Mouse (Mus musculus): Measurements from ENCODE around the gene Mgl2. TPM values are rescaled to one million over a fixed set of nuclear protein-coding genes. Genes with fewer than 3 reads are reported as not detected.

The Mgl2 gene
- polyA plus RNA-seq, 1 experiment from 2014 or later, result 0.38 TPM

DNA sequence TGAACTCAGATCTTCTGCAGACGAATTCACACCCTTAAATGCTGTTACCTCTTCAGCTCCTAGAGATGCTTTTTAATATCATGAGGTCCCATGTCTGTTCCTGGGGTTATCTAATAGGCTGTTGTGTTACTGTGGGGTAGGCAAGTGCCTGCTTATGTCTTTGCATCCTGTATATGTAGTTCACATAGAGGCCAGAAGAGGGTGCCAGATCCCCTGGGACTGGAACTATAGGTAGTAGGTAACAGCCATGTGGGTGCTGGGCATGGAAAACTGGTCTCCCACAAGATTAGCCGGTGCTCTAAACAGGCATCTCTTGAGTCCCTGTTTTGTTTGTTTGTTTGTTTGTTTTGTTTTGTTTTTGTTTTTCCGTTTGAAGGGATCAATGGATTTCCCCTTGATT, 41.7 kb downstream of the Mgl2 start:
- Histone ChIP-seq H3K4me2 (no peak overlapping the region), H3K36me3 (no peaks in the 10 kb centered on the region), H3K9ac (replicated peaks) (no peak overlapping the region), H3K9me3 (replicated peaks) (no peaks in the 10 kb centered on the region), H3K27me3 (replicated peaks) (no peaks in the 10 kb centered on the region), H3K4me1 (no peaks in the 10 kb centered on the region), H3K27ac (replicated peaks) (no peak overlapping the region), H3K4me3 (replicated peaks) (no peak overlapping the region)
- no peak for ATAC-seq (ENCODE audit: low FRiP score)
- 50% methylated on average over 3 of the region's 3 CpGs for WGBS

DNA sequence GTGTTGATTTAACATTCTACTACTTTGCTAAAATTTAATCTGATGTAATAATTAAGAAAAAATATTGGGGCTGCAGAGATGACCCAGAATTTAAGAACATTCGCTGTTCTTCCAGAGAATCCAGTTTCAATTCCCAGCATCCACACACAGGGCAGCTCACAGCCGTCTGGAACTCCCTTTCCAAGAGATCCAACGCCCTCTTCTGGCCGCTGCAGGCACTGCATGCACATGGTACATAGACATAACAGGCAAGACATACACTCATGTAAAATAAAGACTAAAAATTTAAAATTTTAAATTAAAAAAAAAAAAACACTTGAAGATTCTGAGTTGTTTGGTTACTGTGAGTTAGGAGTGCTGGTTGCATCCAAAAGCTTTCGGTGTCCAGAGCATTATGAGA, 42.2 kb downstream of the Mgl2 start:
- WGBS, result 60% methylated on average over 5 of the region's 5 CpGs
- no peak for ATAC-seq (ENCODE audit: low FRiP score)
- Histone ChIP-seq H3K9ac (replicated peaks) (no peak overlapping the region), H3K4me1 (no peaks in the 10 kb centered on the region), H3K36me3 (no peaks in the 10 kb centered on the region), H3K4me2 (no peak overlapping the region), H3K9me3 (replicated peaks) (no peaks in the 10 kb centered on the region), H3K27ac (replicated peaks) (no peak overlapping the region), H3K27me3 (replicated peaks) (no peaks in the 10 kb centered on the region), H3K4me3 (replicated peaks) (no peak overlapping the region)

DNA sequence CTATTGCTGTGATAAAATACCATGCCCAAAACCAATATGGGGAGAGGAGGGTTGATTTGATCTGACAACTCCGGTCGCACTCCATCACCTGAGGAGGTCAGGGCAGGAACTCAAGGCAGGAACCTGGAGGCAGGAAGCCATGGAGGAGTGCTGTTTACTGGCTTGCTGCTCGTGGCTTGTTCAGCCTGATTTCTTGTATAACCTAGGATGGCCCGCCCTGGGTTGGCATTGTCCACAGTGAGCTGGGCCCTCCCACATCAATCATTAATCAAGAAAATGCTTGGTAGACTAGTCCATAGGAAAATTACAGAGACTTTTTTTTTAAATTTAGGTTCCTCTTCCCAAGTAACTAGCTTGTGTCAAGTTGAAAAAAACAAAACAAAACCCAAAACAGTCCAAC, 44.4 kb downstream of the Mgl2 start:
- 84% methylated on average over 4 of the region's 4 CpGs for WGBS

DNA sequence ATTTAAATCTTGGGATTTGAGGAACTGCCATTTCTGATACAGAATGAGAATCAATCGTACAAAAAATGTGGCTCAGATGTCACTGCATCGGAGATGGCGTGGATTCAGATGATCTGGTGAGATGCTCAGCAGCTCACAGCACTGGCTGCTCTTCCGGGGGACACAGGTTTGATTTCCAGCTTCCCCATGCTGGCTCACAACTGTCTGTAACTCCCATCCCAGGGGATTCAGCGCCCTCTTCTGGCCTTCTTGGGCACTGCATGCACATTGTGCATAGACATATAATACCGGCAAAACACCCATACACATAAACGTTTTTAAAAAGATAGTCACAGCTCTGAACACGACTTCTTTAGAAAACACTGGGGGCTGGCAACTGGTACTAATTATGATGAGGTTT, 47.5 kb downstream of the Mgl2 start:
- H3K36me3 ChIP-seq, result no peaks in the 10 kb centered on the region
- no peak overlapping the region for H3K4me3 ChIP-seq (replicated peaks)
- H3K9ac ChIP-seq (replicated peaks), result no peak overlapping the region
- no peak for ATAC-seq (ENCODE audit: low FRiP score)
- no peaks in the 10 kb centered on the region for H3K4me1 ChIP-seq
- no peak overlapping the region for H3K4me2 ChIP-seq
- no peaks in the 10 kb centered on the region for H3K27me3 ChIP-seq (replicated peaks)
- no peaks in the 10 kb centered on the region for H3K9me3 ChIP-seq (replicated peaks)
- H3K27ac ChIP-seq (replicated peaks), result no peak overlapping the region
- WGBS, result 77% methylated on average over 8 of the region's 8 CpGs

More for the DNA sequence above, 44.4 kb downstream of the Mgl2 start:
- Histone ChIP-seq H3K4me3 (replicated peaks) (no peak overlapping the region), H3K4me1 (no peaks in the 10 kb centered on the region), H3K9ac (replicated peaks) (no peak overlapping the region), H3K4me2 (no peak overlapping the region), H3K36me3 (no peaks in the 10 kb centered on the region), H3K27ac (replicated peaks) (no peak overlapping the region), H3K27me3 (replicated peaks) (no peaks in the 10 kb centered on the region), H3K9me3 (replicated peaks) (no peaks in the 10 kb centered on the region)
- no peak for ATAC-seq (ENCODE audit: low FRiP score)

DNA sequence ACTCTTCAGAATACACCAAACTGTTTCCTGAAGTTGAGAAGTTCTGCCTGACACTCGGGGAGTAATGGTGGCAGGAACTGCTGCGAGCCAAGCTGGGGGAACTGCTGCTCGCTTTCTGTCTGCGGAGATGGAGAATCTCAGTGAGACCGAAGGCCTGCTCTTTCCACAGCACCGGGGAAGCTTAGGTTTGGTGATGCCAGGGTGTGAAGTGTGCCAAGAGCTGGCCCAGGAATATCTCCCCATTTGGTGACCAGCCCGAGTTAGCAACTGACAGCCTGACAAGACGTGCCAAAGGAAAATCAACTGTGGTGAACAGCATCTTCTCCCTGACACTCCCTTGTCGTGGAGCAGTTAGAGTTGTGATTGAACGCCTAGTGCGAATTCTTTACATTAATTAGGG, 48.2 kb downstream of the Mgl2 start:
- H3K27ac ChIP-seq (replicated peaks), result no peak overlapping the region
- H3K27me3 ChIP-seq (replicated peaks), result no peaks in the 10 kb centered on the region
- 91% methylated on average over 11 of the region's 11 CpGs for WGBS
- H3K9me3 ChIP-seq (replicated peaks), result no peaks in the 10 kb centered on the region
- no peak overlapping the region for H3K4me2 ChIP-seq
- no peak overlapping the region for H3K9ac ChIP-seq (replicated peaks)
- no peak for ATAC-seq (ENCODE audit: low FRiP score)
- no peaks in the 10 kb centered on the region for H3K36me3 ChIP-seq
- no peak overlapping the region for H3K4me3 ChIP-seq (replicated peaks)
- H3K4me1 ChIP-seq, result no peaks in the 10 kb centered on the region

DNA sequence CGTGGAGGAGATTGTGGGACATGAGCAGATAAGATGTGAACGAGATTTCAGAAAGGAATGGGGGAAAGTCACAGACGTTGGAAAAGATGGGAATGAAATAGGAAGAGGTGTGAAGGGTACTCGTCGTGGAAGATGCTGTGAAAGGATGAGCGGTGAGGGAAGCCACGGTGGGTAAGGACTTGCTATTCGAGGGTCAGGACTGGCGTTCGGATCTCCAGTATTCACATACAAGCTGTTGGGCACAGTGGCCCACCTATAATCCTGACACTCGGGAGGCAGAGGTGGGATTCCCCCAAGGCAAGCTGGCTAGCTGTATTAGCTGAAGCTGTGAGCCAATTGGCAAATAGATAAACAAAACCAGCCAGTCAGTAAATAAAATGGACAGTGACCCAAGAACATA, 48.6 kb downstream of the Mgl2 start:
- WGBS, result 80% methylated on average over 11 of the region's 11 CpGs
- no peak overlapping the region for H3K27ac ChIP-seq (replicated peaks)

DNA sequence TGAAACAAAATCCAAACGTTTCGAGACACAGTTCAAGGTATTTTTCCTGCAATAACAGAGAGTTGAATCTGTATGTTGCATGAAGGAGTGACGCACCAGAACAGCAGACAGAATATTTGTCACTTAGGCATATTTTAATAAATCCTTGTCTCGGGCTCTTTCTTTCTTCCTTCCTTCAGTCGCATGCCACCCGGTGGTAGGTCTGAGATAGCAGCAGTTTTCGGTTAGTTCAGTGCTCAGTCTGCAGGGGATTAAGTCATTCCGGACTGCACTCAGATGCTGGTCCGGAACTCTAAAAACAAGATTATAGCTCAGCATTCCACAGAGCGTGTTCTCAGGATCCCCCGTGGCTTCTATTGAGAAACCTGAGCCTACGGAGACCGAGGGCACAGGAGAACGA, 49.3 kb downstream of the Mgl2 start:
- Histone ChIP-seq H3K4me2 (no peak overlapping the region), H3K36me3 (no peaks in the 10 kb centered on the region), H3K27ac (replicated peaks) (no peak overlapping the region), H3K4me3 (replicated peaks) (no peak overlapping the region), H3K4me1 (no peaks in the 10 kb centered on the region), H3K27me3 (replicated peaks) (no peaks in the 10 kb centered on the region), H3K9ac (replicated peaks) (no peak overlapping the region), H3K9me3 (replicated peaks) (no peaks in the 10 kb centered on the region)
- ATAC-seq (ENCODE audit: low FRiP score), result no peak
- WGBS, result 41% methylated on average over 14 of the region's 14 CpGs

More for the DNA sequence above, 48.6 kb downstream of the Mgl2 start:
- no peak overlapping the region for H3K4me2 ChIP-seq
- H3K4me1 ChIP-seq, result no peaks in the 10 kb centered on the region
- no peaks in the 10 kb centered on the region for H3K36me3 ChIP-seq
- no peak overlapping the region for H3K9ac ChIP-seq (replicated peaks)
- no peak for ATAC-seq (ENCODE audit: low FRiP score)
- H3K4me3 ChIP-seq (replicated peaks), result no peak overlapping the region
- H3K27me3 ChIP-seq (replicated peaks), result no peaks in the 10 kb centered on the region
- no peaks in the 10 kb centered on the region for H3K9me3 ChIP-seq (replicated peaks)

DNA sequence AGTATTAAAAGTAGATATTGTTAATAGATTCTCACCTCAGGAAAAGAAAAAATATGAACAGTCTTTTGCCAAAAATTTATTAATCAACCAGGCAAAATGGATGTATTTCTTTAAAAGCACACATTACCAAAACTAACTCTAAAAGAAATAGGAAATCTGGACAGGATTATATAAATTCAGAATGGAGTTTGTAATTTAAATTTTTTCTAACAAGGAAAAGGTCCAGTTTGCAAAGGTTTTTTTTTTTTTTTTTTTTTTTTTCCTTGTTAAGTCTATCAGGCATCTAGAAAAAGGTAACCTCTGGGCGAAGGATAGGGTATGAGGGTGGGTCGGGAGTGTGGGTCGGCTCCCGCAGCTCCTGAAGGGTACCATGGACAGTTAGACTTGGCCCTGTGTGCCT, 50.4 kb downstream of the Mgl2 start:
- no peak overlapping the region for H3K4me2 ChIP-seq
- no peaks in the 10 kb centered on the region for H3K4me1 ChIP-seq
- H3K4me3 ChIP-seq (replicated peaks), result no peak overlapping the region
- no peaks in the 10 kb centered on the region for H3K9me3 ChIP-seq (replicated peaks)
- no peaks in the 10 kb centered on the region for H3K27me3 ChIP-seq (replicated peaks)
- H3K27ac ChIP-seq (replicated peaks), result no peak overlapping the region
- no peaks in the 10 kb centered on the region for H3K36me3 ChIP-seq
- no peak for ATAC-seq (ENCODE audit: low FRiP score)
- H3K9ac ChIP-seq (replicated peaks), result no peak overlapping the region
- WGBS, result 93% methylated on average over 4 of the region's 4 CpGs

DNA sequence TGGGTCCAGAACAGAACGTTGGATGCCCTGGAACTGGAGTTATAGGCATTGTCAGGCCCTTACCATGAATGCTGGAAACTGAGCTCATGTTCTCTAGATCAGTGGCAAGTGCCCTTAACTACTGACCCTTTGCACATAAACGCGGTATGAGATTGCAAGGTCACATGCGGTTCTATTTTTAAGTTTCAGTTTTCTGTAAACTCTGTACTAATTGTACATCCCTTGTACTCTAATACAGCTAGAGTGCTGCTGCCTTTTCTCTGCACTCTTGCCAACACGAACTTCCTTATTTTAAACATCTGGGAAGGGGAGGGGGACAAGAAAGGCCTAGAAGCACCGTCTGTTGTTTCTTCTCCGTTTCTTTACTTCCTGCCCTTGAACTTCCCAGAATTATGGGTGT, 55.0 kb downstream of the Mgl2 start:
- no peaks in the 10 kb centered on the region for H3K27me3 ChIP-seq (replicated peaks)
- WGBS, result 81% methylated on average over 7 of the region's 7 CpGs
- H3K9me3 ChIP-seq (replicated peaks), result no peaks in the 10 kb centered on the region
- no peak overlapping the region for H3K27ac ChIP-seq (replicated peaks)
- H3K9ac ChIP-seq (replicated peaks), result no peak overlapping the region
- H3K36me3 ChIP-seq, result no peaks in the 10 kb centered on the region
- H3K4me1 ChIP-seq, result no peaks in the 10 kb centered on the region
- no peak for ATAC-seq (ENCODE audit: low FRiP score)
- no peak overlapping the region for H3K4me3 ChIP-seq (replicated peaks)
- no peak overlapping the region for H3K4me2 ChIP-seq

Other genes with a start within 250 kb of the Mgl2 start
- gene Kctd11, start 248.9 kb upstream of the Mgl2 start, polyA plus RNA-seq (2015; fragmentation: Nextera tagmentation; extraction: Ambion mirVana), result 2.1 and 3.2 TPM in 2 replicates
- gene Acap1, start 234.8 kb upstream of the Mgl2 start, polyA plus RNA-seq (2015; fragmentation: Nextera tagmentation; extraction: Ambion mirVana), result 0.40 and 16.3 TPM in 2 replicates
- 6.3 and 6.5 TPM in 2 replicates for gene 2810408A11Rik, start 229.3 kb upstream of the Mgl2 start, polyA plus RNA-seq (2015; fragmentation: Nextera tagmentation; extraction: Ambion mirVana)
- 15.7 and 17.0 TPM in 2 replicates for gene Neurl4, start 229.3 kb upstream of the Mgl2 start, polyA plus RNA-seq (2015; fragmentation: Nextera tagmentation; extraction: Ambion mirVana)
- gene Gps2, start 216.4 kb upstream of the Mgl2 start, polyA plus RNA-seq (2015; fragmentation: Nextera tagmentation; extraction: Ambion mirVana), result 63.1 and 64.7 TPM in 2 replicates
- 1,034 and 1,270 TPM in 2 replicates for gene Eif5a, start 208.4 kb upstream of the Mgl2 start, polyA plus RNA-seq (2015; fragmentation: Nextera tagmentation; extraction: Ambion mirVana)
- 5.0 and 6.3 TPM in 2 replicates for gene Ybx2, start 194.5 kb upstream of the Mgl2 start, polyA plus RNA-seq (2015; fragmentation: Nextera tagmentation; extraction: Ambion mirVana)
- 4.4 and 8.5 TPM in 2 replicates for gene Slc2a4, start 182.1 kb upstream of the Mgl2 start, polyA plus RNA-seq (2015; fragmentation: Nextera tagmentation; extraction: Ambion mirVana)
- gene Cldn7, start 165.6 kb upstream of the Mgl2 start, polyA plus RNA-seq (2015; fragmentation: Nextera tagmentation; extraction: Ambion mirVana), result 0.33 and 64.8 TPM in 2 replicates
- 23.6 and 27.2 TPM in 2 replicates for gene Ctdnep1, start 149.2 kb upstream of the Mgl2 start, polyA plus RNA-seq (2015; fragmentation: Nextera tagmentation; extraction: Ambion mirVana)
- gene Elp5, start 147.8 kb upstream of the Mgl2 start, polyA plus RNA-seq (2015; fragmentation: Nextera tagmentation; extraction: Ambion mirVana), result 159 and 167 TPM in 2 replicates
- gene Gabarap, start 139.2 kb upstream of the Mgl2 start, polyA plus RNA-seq (2015; fragmentation: Nextera tagmentation; extraction: Ambion mirVana), result 549 and 565 TPM in 2 replicates
- 53.5 and 57.8 TPM in 2 replicates for gene Phf23, start 134.6 kb upstream of the Mgl2 start, polyA plus RNA-seq (2015; fragmentation: Nextera tagmentation; extraction: Ambion mirVana)
- 22.6 and 25.1 TPM in 2 replicates for gene Dvl2, start 129.7 kb upstream of the Mgl2 start, polyA plus RNA-seq (2015; fragmentation: Nextera tagmentation; extraction: Ambion mirVana)
- 61.7 and 65.7 TPM in 2 replicates for gene Acadvl, start 114.9 kb upstream of the Mgl2 start, polyA plus RNA-seq (2015; fragmentation: Nextera tagmentation; extraction: Ambion mirVana)
- gene Dlg4, start 113.4 kb upstream of the Mgl2 start, polyA plus RNA-seq (2015; fragmentation: Nextera tagmentation; extraction: Ambion mirVana), result 20.1 and 24.7 TPM in 2 replicates
- 1.7 and 2.1 TPM in 2 replicates for gene Asgr1, start 76.2 kb upstream of the Mgl2 start, polyA plus RNA-seq (2015; fragmentation: Nextera tagmentation; extraction: Ambion mirVana)
- gene Asgr2, start 37.7 kb upstream of the Mgl2 start, polyA plus RNA-seq (2015; fragmentation: Nextera tagmentation; extraction: Ambion mirVana), result 0.18 TPM in 1 of 2 replicates, not detected in the other
- gene Clec10a, start 25.9 kb downstream of the Mgl2 start, polyA plus RNA-seq (2015; fragmentation: Nextera tagmentation; extraction: Ambion mirVana), result 0.37 and 1.1 TPM in 2 replicates
- gene Slc16a11, start 82.4 kb downstream of the Mgl2 start, polyA plus RNA-seq (2015; fragmentation: Nextera tagmentation; extraction: Ambion mirVana), result 6.3 and 7.3 TPM in 2 replicates
- 12.4 and 14.3 TPM in 2 replicates for gene Slc16a13, start 90.7 kb downstream of the Mgl2 start, polyA plus RNA-seq (2015; fragmentation: Nextera tagmentation; extraction: Ambion mirVana)
- 5.2 and 6.6 TPM in 2 replicates for gene Bcl6b, start 99.5 kb downstream of the Mgl2 start, polyA plus RNA-seq (2015; fragmentation: Nextera tagmentation; extraction: Ambion mirVana)
- gene 0610010K14Rik, start 107.6 kb downstream of the Mgl2 start, polyA plus RNA-seq (2015; fragmentation: Nextera tagmentation; extraction: Ambion mirVana), result 153 and 167 TPM in 2 replicates
- gene Gm21988, start 109.5 kb downstream of the Mgl2 start, polyA plus RNA-seq (2015; fragmentation: Nextera tagmentation; extraction: Ambion mirVana), result 13.1 and 16.0 TPM in 2 replicates
- 384 and 458 TPM in 2 replicates for gene Rnasek, start 109.5 kb downstream of the Mgl2 start, polyA plus RNA-seq (2015; fragmentation: Nextera tagmentation; extraction: Ambion mirVana)
- gene Alox12, start 125.0 kb downstream of the Mgl2 start, polyA plus RNA-seq (2015; fragmentation: Nextera tagmentation; extraction: Ambion mirVana), result 2.1 and 2.7 TPM in 2 replicates
- 5.9 TPM in 1 of 2 replicates, not detected in the other for gene Alox12e, start 192.3 kb downstream of the Mgl2 start, polyA plus RNA-seq (2015; fragmentation: Nextera tagmentation; extraction: Ambion mirVana)
- gene Alox15, start 221.7 kb downstream of the Mgl2 start, polyA plus RNA-seq (2015; fragmentation: Nextera tagmentation; extraction: Ambion mirVana), result 1.2 TPM in 1 of 2 replicates, not detected in the other

Data from neural tube, embryonic 15.5 days (tissue).